Mouse (Mus musculus) splenic B cell, adult 2 months (primary cell): ENCODE measurements around the gene Mpst.
A peak's percentile ranks its signal among the peaks of the same experiment; 100 is the strongest.

ENCODE experiments used
- DNase-seq: peaks from one replicate; pipeline ENCODE4 v3.0.0-alpha.2; 2011; ENCODE audit warnings: low read depth, low spot score
- H3K27me3 ChIP-seq: 2 replicates; pipeline ENCODE4 v1.6.1; 2012; ENCODE audit warnings: mild to moderate bottlenecking, low read length, moderate library complexity, mixed read lengths; ENCODE audit not compliant: control insufficient read depth, poor library complexity, insufficient read depth, severe bottlenecking
- H3K36me3 ChIP-seq: 2 replicates; pipeline ENCODE4 v1.6.1; 2012; ENCODE audit warnings: mild to moderate bottlenecking, low read length, moderate library complexity, mixed read lengths; ENCODE audit not compliant: control insufficient read depth, poor library complexity, insufficient read depth, severe bottlenecking

The Mpst gene

GRCm38 (mm10) chr15:78438018-78438394 lies 31.8 kb downstream of the Mpst start:
- no peak for DNase-seq
- Histone ChIP-seq H3K36me3 (no peaks in the 10 kb centered on the region), H3K27me3 (no peaks in the 10 kb centered on the region)

- Histone ChIP-seq H3K36me3 (no peaks in the 10 kb centered on the region), H3K27me3 (no peaks in the 10 kb centered on the region)
- no peak for DNase-seq
Observed at GRCm38 (mm10) chr15:78438505-78438904, 32.3 kb downstream of the Mpst start.

- no peak for DNase-seq
- Histone ChIP-seq H3K36me3 (no peaks in the 10 kb centered on the region), H3K27me3 (no peaks in the 10 kb centered on the region)
Observed at GRCm38 (mm10) chr15:78438973-78439372, 32.8 kb downstream of the Mpst start.

- H3K36me3 ChIP-seq = no peaks in the 10 kb centered on the region
- no peaks in the 10 kb centered on the region for H3K27me3 ChIP-seq
- DNase-seq = no peak
Observed at GRCm38 (mm10) chr15:78442231-78442630, 36.0 kb downstream of the Mpst start.

GRCm38 (mm10) chr15:78443857-78444256 lies 37.6 kb downstream of the Mpst start:
- no peak for DNase-seq
- Histone ChIP-seq H3K36me3 (no peaks in the 10 kb centered on the region), H3K27me3 (no peaks in the 10 kb centered on the region)

GRCm38 (mm10) chr15:78447121-78447520 lies 40.9 kb downstream of the Mpst start:
- no peak for DNase-seq
- Histone ChIP-seq H3K36me3 (no peaks in the 10 kb centered on the region), H3K27me3 (no peaks in the 10 kb centered on the region)

GRCm38 (mm10) chr15:78447746-78448535 lies 41.7 kb downstream of the Mpst start:
- Histone ChIP-seq H3K36me3 (no peaks in the 10 kb centered on the region), H3K27me3 (no peaks in the 10 kb centered on the region)
- DNase-seq = peak; percentile 90

- Histone ChIP-seq H3K36me3 (no peaks in the 10 kb centered on the region), H3K27me3 (no peaks in the 10 kb centered on the region)
- DNase-seq = peak; percentile 23
Observed at GRCm38 (mm10) chr15:78449131-78449530, 42.9 kb downstream of the Mpst start.

- DNase-seq = peak; percentile 83
- no peaks in the 10 kb centered on the region for H3K27me3 ChIP-seq
- H3K36me3 ChIP-seq = no peaks in the 10 kb centered on the region
Observed at GRCm38 (mm10) chr15:78449694-78450418, 43.6 kb downstream of the Mpst start.

GRCm38 (mm10) chr15:78450419-78450768 lies 44.2 kb downstream of the Mpst start:
- H3K27me3 ChIP-seq = no peaks in the 10 kb centered on the region
- DNase-seq = no peak

GRCm38 (mm10) chr15:78451201-78451600 lies 45.0 kb downstream of the Mpst start:
- DNase-seq = no peak
- no peaks in the 10 kb centered on the region for H3K27me3 ChIP-seq
- H3K36me3 ChIP-seq = no peaks in the 10 kb centered on the region

More at GRCm38 (mm10) chr15:78450419-78450768, 44.2 kb downstream of the Mpst start:
- no peaks in the 10 kb centered on the region for H3K36me3 ChIP-seq

GRCm38 (mm10) chr15:78452929-78453328 lies 46.7 kb downstream of the Mpst start:
- Histone ChIP-seq H3K36me3 (no peaks in the 10 kb centered on the region), H3K27me3 (no peaks in the 10 kb centered on the region)
- DNase-seq = no peak

- H3K27me3 ChIP-seq = no peaks in the 10 kb centered on the region
- DNase-seq = no peak
- no peaks in the 10 kb centered on the region for H3K36me3 ChIP-seq
Observed at GRCm38 (mm10) chr15:78455168-78455567, 49.0 kb downstream of the Mpst start.

- H3K27me3 ChIP-seq = no peaks in the 10 kb centered on the region
- no peaks in the 10 kb centered on the region for H3K36me3 ChIP-seq
- DNase-seq = no peak
Observed at GRCm38 (mm10) chr15:78456051-78456450, 49.8 kb downstream of the Mpst start.

GRCm38 (mm10) chr15:78457193-78457592 lies 51.0 kb downstream of the Mpst start:
- Histone ChIP-seq H3K36me3 (no peaks in the 10 kb centered on the region), H3K27me3 (no peaks in the 10 kb centered on the region)
- no peak for DNase-seq
